Mouse (Mus musculus) neural tube, embryonic 10.5 days (tissue): ENCODE results near the gene Fam168b.

Experiments
- DNase-seq: peaks from one replicate; pipeline ENCODE4 v3.0.0-alpha.2; 2017; ENCODE audit warnings: low spot score; ENCODE audit errors: extremely low spot score

Gene Fam168b

DNA sequence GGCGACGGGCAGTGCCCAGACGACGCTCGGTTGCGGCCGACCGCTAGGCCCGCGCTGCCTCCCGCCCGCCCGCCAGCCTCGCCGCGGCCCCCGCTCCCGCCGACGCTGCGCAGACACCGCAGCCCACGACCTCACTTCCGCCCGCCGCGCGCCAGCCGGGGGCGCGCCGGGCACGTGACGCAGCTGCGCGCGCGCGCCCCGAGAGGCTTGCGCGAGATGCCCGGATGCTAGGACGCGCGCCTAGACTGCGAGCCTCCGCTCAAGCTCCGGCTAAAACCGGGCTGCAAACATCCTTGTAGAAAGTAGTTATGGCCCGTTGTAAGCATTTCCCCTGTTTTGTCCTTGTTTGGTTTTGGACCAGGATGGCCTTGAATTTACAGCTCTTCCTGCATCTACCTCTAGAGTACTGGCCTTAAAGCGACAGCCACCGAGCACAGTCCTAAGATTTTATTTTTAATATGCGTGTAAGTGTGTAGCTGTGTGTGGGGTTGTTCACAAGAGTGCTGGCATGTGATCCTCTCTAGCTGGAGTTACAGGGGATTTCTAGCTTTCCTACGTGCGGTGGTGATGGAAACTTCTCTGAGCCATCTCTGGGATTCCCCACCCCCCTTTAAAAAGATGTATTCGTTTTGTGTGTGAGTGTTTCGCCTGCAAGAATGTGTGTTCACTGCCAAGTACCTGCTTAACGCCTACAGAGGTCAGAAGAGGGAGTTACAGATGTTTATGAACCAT lies at the start of gene Fam168b:
TSS of gene Fam168b (minus strand) at position 179 of the 732 bp plus-strand sequence.
- DNase-seq, result peak; percentile 92

- no peak for DNase-seq
These were observed 49.6 kb upstream of the Fam168b start for GRCm38 (mm10) chr1:34892466-34892865.

GRCm38 (mm10) chr1:34891559-34892289 lies 48.9 kb upstream of the Fam168b start:
- peak; percentile 41 for DNase-seq

- DNase-seq, result no peak
These were observed 40.9 kb upstream of the Fam168b start for GRCm38 (mm10) chr1:34883776-34884175.

- no peak for DNase-seq
These were observed 36.7 kb upstream of the Fam168b start for GRCm38 (mm10) chr1:34879611-34880010.

DNA sequence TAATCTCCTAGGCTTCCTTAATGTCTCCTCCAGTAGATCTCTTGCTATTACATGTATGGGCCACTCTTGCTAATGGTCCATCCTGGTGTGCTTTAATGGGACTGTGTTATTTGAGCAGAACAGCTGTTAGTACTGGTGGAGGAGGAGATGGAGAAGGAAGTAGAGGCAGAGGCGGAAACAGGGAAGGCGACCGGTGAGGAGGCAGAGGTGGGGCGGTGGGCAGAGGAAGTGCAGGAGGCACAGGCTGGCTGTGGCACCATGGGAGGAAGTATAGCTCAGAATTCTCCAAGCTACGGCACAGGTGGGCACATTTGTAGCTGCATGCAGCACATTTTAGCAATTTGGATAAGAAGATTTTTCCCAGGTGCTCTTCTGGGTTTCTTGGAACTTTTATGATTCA lies 30.7 kb upstream of the Fam168b start:
- DNase-seq, result no peak

DNA sequence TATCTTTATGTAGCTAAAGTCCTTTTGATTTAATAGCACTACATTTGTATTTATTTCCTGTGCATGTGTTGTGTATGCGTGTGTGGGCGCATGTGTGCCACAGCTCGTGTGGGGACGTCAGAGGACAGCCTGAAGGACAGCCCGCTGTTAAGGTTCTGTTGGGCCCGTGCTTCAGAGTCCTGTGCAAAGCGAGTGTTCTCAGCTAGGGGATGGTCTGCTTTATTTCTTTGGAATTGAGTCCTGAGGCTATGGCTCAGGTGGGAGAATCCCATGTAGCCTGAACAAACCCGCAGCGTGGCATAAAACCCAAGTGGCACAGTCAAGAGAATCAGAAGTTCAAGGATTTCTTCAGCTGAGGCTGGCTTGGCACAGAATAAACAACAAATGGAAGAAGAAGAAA lies 28.3 kb upstream of the Fam168b start:
- DNase-seq, result no peak

- DNase-seq, result no peak
These were observed 26.4 kb upstream of the Fam168b start for GRCm38 (mm10) chr1:34869231-34869630.

GRCm38 (mm10) chr1:34868391-34868790 lies 25.5 kb upstream of the Fam168b start:
- DNase-seq, result no peak

GRCm38 (mm10) chr1:34867574-34867955 lies 24.7 kb upstream of the Fam168b start:
- no peak for DNase-seq

- DNase-seq, result peak; percentile 87
These were observed 24.1 kb upstream of the Fam168b start for GRCm38 (mm10) chr1:34866815-34867573.

DNA sequence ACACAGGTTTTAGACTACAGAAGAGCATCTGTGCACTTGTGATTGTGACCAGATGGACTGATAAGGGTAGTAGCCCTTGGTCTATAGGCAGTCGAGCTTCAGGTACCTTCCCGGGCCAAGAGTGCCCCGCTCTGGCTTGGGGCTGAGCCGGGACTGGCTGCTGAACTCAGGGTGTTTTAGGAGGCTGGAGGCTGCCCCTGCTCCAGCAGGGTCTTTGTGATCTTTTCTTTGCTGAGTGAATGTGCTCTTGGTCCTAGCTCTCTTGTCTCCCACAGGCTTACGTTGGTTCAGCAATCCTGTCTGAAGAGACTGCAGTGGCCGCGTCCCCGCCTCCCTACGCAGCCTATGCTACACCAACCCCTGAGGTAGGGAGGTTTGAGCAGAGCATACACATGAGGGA lies 23.0 kb upstream of the Fam168b start:
- no peak for DNase-seq

DNA sequence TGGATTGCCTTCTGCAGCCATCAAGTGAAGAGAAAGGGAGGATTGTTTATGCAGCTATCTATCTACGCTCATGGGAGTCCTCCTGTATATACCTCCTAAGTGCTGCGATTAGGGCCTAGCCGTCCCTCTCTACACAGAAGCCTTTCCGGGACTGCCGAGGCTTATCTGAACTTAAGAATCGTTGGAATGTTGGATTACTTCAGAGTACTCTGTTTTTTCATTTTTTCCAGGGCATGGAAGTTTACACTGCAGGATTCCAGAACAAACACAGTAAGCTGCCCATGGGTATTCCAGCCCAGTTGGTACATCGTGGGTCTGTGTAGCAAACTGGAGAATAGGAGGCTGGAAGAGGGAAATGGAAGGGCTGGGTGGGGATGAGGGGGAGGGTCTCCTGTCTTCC lies 21.4 kb upstream of the Fam168b start:
- DNase-seq, result no peak

- DNase-seq, result no peak
These were observed 20.5 kb upstream of the Fam168b start for GRCm38 (mm10) chr1:34863323-34863722.

DNA sequence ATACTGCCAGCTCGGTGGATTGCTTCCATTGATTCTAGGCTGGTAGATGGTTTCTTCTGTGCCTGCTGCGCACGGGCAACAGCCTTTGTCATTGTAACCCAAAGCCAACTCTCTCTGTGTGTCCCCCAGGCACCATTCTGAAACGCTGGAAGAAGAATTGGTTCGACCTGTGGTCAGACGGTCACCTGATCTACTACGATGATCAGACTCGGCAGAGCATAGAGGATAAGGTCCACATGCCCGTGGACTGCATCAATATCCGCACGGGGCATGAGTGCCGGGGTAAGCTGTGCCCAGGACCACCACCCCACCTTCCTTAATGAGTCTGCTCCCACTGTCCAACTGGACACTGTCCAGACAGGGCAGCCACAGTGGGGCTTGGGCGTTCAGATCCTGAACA lies 20.0 kb upstream of the Fam168b start:
- DNase-seq, result no peak

DNA sequence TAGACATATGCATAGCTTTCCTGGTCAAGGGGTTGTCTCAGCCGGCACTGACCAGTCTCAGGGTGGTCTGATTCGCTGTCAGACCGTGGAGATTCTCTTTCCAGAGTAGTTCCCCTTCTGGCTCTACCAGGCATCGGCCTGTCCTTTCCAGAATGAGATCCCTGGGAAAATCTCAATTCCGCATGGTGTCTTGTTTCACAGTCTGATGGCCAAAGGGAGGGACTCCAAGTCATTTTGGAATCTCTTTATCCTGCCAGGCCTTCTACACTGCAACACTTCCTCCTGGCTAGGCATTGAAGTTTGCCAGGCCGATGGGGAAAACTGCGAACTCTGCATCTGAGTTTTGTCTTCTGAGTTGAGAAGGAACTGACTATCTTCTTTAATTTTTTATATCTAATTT lies 17.3 kb upstream of the Fam168b start:
- no peak for DNase-seq

- DNase-seq, result no peak
These were observed 16.9 kb upstream of the Fam168b start for GRCm38 (mm10) chr1:34859761-34860160.

- no peak for DNase-seq
These were observed 15.8 kb upstream of the Fam168b start for GRCm38 (mm10) chr1:34858671-34859070.

DNA sequence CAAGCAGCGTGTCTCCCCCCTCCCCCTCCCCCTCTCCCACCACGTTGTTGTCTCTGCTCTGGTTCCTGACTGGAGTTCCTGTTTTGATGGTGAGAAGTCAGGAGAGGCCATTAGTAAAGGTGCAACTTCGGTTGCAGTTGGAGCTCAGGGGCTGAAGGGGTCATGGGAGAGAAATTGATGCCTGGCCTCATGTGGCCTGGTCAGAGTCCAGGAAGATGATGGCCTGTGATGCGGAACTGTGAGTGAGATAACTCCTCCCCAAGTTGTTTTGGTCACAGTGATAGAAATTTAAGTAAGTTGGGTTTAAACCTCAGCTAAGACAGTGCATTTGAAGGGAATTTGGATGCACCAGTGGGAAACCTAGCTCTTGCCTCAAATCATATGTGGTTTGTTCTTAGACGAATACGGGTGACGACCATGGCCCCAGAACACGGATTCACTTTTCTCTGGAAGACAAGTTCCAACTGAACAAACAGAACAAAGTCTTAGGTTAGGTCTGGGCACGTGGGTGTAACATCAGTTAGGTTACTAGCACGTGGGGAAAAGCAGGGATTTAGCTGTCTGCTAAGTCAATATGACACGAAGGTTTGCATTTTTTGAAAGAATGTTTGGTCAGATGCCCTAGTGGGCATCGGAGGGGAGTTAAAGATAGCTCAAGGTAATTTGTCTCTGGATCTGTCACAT lies 12.3 kb upstream of the Fam168b start:
- no peak for DNase-seq

DNA sequence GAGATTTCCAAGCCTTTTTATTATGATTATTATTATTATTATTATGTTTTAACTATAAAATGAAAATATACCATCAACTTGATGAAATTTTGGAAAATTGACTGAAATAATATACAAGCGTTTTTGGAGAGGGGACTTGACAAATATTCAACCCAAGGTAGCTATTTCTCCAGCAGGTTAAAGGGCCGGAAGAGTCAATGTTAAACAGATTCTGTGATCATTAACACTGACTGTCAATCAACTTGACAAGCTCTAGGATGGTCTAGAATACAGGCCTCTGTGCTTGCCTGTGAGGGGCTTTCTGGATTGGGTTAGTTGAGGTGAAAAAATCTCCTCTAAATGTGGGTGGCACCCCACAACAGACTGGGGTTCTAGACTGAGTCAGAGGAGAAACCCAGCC lies 10.9 kb upstream of the Fam168b start:
- no peak for DNase-seq

- no peak for DNase-seq
These were observed 9.4 kb upstream of the Fam168b start for GRCm38 (mm10) chr1:34852116-34852878.
